Mouse (Mus musculus) neural tube, embryonic 10.5 days (tissue): ENCODE data around the gene Scd1.
"Not testable (repeated sequence)": the region's sequence is repeated elsewhere in the genome, so short reads cannot be mapped to it uniquely, and the experiment has no call there.

Source experiments
- DNase-seq: peaks from one replicate; pipeline ENCODE4 v3.0.0-alpha.2; 2017; ENCODE audit warnings: low spot score; ENCODE audit errors: extremely low spot score

Gene Scd1

DNA sequence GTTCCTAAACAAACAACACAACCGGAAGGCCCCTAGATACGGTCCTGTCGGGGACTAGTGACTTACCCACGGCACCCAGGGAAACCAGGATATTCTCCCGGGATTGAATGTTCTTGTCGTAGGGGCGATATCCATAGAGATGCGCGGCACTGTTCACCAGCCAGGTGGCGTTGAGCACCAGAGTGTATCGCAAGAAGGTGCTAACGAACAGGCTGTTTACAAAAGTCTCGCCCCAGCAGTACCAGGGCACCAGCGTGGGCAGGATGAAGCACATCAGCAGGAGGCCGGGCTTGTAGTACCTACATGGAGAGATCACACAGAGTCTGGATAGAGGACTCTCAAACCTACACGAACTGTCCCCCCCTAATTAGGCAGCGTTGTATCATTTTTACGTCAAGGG lies 7.6 kb downstream of the Scd1 start:
- no peak for DNase-seq

DNA sequence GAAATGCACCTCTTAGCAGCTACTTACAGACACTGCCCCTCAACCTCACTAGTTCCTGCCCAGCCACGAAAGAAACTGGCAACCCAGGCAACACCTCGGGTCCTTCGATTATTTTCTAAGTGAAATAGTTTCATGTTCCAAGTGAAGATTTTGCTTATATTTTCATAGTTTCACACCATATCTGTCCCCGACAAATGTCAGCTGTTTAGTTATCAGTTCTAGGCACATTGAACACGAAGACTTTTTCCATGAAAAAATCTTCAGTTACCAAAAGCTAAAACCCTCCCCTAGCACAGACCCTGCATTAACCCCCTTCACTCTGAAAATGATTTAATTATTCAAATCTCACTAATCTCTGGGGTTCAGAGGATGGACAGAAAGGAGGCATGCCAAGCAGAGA lies 10.9 kb downstream of the Scd1 start:
- no peak for DNase-seq

DNA sequence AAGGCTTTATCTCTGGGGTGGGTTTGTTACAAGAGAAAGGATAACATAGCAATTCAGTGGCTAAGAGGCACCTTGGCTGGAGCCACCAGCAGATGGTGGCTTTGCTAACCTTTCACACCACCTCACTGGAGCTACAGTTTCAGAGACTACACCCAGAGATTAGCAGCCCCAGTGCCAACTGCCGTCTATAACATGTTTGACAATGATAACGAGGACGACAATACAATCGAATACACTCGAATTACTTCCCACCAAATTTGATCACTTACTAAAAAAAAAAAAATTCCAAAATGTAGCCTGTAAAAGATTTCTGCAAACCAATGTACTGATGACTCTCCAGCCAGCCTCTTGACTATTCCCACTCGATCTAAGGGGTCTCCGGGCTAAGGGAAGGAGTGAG lies 12.7 kb downstream of the Scd1 start:
- no peak for DNase-seq

DNA sequence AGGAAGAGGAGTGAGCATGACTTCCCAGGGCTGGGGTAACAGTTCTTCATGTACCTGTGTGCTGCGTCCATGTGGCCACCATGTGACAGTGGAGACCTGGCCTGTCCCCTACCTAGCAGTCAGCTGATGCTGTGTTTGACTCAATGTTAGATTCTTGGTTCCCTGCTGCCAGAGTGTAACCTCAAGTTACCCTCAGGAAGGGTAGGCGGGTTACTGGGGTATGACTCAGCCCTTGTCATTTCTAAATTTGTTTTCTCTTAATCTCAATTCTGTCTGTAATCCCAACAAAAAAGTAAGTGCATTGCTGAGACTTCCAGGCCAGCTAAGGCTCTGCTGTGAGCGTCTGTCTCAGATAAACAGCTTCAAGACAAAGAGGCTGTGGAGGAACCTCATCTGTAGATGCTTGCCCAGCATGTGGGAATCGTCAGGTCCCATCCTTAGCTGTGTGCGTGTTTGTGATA lies 13.7 kb downstream of the Scd1 start:
- no peak for DNase-seq

DNA sequence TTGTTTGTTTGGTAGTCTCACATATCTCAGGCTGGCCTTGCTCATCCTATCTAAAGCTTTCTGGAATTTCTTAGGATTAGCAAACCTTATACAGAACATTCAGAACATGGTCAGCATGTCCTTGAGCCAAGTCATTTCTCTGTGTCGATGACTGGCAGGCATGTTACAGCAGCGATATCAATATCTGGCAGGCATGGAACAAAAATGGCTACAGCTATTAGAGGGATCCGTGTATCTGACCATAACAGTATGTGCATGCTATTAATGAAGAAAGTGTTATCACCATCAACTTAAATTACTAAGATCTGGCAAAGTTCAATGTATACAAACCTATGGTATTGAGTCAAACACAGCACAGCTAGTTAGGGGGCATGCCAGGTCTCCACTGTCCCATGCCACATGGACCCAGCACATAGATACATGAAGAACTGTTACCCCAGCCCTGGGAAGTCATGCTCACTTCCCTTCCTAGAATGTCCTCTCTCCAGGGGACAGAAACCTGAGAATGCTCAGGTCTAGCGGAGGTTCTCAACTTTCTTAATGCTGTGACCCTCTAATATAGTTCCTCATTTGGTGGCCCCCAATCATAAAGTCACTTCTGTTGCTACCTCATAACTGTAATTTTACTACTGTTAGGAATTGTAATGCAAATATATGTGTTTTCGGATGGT lies 15.2 kb downstream of the Scd1 start:
- DNase-seq, result no peak

DNA sequence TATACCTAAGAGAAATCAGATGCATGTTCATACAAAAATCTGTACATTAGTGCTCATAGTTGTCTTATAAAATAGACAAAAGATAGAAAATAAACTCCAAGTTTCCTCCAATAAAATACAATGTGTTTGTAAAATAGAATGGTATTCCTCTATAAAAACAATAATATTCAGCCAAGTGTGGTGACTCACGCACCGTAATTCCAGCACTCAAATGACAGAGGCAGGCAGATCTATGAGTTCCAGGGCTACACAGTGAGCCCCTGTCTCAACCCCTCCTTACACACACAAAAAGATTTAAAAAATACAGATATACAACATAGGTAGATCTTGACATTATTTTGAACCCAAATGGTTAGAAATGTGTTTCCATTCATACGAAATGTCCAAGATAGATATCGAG lies 15.8 kb downstream of the Scd1 start:
- no peak for DNase-seq

DNA sequence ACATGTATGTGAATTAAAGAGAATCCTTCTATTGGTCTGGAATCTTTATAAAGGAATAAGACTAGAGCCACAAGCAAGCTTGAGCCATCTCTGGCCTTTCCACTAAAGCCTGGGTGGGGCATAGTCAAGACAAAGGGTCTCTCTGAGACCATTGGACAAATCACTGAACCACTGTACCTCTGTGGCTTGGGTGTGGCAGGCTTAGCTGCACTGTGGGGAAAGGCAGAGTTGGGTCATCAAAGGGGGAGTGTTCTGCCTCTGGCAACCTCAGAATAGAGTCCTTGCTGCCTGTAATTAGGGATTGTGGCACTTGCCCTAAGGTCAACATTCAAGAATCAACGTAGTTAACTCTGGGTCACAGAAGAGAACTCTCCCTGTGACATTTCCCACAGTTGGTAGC lies 18.2 kb downstream of the Scd1 start:
- no peak for DNase-seq

DNA sequence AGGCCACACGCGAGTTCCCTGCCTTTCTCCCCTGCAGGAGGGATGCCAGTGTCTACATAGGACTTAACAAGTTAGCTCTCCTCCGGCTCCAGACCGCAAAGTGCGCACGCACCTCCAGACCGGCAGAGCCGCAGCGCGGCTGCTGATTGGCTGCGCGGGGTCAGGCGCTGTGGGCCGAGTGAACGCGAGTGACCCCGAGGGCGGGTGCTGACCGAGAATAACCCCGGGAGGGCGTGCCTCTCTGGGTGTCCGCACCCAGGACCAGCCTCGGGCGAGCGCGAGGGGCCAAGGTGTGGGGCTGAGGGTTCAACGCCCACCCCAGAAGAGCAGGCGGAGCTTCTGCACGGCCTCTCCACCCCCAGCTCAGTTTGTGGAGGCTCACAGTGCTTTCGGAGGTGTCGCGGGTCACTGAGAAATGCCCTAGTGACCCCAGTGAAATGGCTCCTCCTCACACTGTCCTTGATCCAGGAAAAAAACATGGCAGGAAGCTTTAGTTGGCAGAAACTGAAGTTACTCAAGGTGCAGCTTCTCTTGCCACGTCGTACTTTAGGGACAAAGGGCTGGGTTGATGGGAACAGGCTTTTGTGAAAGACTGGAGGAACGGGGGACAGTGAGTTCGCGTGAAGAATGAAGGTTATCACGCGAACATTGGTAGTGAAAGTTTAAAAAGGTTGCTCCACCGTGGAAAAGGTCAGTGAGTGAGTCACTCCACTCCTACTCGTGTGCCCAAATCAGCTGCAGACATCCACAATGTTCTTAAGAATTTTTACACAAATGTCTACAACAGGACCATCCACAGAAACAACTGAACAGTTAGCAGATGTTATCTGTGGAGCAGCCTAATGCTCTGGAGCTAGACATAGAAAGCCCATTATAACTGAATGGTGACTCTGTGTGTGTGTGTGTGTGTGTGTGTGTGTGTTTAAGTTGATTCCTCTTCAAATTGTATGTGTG lies 18.9 kb downstream of the Scd1 start:
- DNase-seq, result peak; percentile 94

DNA sequence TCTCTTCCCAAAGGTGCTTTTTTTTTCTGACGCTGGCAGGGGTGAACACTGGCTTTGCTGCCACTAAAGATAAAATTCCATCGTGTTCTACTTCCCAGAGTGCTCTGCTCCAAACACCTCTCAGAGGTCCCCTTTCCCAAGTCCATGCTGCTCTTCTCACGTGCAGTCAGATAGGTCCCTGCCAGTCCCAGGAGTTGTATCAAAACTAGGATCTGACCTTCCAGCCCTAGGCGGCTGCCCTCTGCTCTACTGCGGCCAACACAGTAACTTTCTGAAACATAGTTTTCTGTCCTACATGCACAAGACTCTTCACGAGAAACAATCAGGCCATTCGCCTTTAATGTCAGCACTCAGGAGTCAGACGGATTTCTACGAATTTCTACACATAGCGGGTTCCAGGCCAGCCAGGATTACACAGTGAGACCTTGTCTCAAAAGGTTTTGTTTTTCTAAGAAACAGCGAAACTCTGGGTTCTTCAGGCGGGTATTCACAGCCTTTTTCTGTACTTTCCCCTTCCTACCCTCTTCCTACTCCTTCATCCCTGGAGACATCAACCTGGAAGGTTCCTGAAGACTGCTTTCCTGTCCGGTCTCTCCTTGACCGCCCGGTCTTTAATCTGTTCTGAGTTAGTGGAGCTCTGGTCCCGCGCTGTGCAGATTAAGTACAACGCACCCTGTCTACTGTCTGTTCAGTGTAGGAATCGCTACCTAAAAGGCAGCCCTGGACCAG lies 19.8 kb downstream of the Scd1 start:
- DNase-seq, result no peak

DNA sequence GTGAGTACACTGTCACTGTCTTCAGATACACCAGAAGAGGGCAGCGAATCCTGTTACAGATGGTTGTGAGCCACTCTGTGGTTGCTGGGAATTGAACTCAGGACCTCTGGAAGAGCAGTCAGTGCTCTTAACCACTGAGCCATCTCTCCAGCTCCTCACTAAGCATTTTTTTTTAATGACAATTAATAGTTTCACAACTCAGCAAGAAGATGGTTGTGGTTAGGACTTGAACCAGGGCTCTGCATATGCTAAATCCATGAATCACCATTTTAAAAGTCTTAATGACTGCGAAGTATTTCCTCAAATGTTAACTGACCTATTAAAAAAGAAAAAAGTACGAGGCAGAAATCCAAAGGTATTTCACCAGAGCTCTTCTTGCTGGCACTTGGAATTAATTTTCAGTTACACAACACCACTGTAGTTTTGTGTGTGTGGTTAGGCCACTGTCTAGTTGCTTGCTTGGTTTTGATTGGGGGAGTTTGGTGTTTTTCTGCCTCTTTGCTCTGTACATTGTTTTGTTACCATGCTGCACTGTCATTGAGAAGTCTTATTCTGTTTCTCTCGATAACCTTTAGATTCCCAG lies 20.5 kb downstream of the Scd1 start:
- DNase-seq, result no peak

DNA sequence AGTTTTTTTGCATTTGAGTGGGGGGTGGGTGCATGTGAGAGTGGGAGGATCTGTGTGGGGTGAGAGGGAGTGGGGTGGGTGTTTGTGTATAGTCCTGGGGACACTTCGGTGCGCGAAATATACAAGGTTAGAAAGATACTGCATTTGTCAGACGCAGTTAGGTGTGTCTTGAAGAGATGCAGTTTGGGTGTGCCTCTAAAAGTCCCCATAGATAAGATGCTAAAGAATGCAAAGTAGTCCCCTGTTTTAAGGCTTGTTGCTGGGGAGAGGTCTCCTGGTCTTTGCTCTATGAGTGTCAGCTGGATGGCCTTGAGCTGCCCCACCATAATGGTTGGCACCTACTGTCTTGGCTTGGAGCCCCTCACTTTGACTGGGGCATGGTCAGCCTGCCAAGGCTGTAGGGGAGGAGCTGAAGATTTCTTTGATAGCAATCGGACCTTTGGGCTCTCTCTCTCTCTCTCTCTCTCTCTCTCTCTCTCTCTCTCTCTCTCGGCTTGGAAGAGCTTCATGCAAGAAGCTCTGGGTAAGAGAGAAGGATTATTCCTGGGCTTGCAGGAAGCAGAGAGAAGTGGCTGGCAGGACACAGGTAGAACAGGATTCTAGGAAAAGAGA lies 21.7 kb downstream of the Scd1 start:
- no peak for DNase-seq

DNA sequence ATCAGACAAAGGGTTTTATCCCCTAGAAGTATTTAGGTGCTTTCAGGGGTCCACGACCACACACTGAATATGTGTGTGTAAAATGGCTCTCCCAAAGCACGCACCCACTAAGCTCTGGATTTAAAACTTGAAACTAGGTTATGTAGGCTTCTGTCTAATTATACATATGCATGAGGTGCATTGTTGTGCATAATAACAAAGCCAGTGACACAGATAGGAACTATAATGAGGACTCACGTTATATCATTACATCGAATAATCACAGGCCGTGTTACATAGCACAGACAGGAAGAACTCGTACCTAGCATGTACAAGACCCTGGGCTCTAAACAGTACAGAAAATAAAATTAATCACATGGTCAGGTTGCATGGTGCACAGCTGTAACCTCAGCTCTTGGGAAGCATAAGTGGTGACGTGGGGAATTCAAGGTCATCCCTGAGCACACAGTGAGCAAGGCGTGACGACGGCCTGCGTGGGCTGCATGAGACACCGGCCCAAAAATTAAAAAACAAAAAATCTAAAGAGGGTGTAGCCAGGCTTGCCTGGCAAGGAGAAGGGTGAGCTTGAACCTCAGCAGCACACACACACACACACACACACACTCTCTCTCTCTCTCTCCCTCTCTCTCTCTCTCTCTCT lies 24.9 kb downstream of the Scd1 start:
- no peak for DNase-seq

DNA sequence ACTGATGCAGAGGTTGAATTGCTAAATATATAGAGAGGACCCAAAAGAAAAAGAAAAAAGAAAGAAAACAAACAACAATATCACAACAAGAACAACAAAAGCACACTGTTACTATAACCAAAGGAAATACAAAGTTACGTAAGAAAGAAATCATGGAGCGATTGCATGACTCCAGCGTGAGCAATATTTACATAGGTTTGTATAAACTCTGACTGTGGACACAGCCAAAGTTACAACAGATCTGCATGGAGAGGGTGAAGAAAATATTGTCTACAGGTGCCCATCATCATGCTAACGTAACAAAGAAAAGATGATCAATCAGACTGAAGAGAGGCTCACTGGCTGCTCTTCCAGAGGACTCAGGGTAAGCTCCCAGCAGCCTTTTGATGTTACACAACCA lies 27.6 kb downstream of the Scd1 start:
- no peak for DNase-seq

DNA sequence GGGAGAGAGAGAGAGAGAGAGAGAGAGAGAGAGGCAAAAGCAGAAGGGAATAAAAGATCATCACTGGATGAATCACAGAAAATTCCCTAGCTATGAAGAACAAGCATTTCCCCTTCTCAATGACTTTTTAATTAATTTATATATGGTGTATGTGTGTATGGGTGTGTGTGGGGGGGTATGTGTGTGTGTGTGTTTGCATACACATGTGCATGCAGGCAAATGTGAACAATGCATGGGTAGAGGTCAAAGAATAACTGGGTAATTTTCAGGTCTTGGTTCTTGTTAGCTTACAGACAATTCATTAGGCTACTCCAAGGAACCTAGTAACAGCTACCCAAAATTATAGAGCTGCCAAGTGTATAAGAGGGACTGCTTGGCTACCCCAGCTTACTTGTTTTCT lies 28.6 kb downstream of the Scd1 start:
- DNase-seq, result no peak

DNA sequence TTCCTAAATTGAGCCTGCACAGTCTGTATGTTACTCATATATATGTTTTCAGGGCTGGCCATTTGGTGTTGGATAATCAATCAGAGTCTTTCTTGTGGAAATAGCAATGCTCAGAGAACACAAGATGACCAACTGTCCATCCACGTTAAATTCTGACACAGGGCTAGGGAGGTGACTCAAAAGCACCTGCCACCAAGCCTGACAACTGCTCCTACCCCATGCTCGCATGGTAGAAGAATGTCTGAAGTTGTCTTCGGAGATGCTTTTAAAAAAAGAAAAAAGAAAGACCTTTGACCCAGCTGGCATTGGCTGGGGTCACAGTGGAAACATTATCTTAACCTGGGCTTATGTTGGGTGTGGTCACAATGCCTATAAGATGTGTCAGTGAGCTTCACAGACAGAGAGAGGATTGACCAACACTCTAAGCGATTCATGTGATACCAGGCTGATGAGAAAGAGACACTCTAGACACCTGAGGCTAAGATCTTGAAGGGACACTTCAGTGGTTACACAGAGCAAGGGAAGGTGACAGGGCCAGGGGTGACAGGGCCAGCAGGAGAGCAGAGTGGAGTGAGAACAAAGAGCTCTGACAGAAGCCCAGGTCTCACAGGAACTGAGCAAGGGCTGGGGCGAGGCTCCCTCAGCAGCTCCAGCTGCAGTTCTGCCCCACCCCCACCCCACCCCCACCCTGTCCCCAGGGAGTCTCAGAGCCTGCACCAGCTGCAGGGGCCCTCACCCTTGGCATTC lies 29.9 kb downstream of the Scd1 start:
- DNase-seq, result no peak

DNA sequence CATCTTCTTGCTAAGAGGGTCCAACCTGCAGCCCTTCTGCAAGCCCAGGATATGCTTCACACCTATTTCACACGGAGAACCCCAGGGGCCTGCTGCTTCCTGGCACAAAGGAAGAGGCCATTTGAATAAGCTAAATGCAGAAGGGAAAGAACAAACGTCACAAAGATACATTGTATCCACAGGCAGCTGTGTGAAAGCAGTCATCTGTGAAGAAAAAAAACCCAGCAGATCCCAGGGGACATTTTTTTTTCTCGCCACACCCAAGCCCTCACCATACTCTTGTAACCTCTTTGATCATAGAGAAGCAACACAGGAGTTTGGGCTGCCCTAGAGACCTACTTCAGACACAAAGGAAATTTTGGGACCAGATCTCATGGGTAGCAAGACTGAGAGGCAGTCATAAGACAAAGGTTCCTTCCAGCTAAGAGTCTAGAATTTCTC lies 31.1 kb downstream of the Scd1 start:
- no peak for DNase-seq

DNA sequence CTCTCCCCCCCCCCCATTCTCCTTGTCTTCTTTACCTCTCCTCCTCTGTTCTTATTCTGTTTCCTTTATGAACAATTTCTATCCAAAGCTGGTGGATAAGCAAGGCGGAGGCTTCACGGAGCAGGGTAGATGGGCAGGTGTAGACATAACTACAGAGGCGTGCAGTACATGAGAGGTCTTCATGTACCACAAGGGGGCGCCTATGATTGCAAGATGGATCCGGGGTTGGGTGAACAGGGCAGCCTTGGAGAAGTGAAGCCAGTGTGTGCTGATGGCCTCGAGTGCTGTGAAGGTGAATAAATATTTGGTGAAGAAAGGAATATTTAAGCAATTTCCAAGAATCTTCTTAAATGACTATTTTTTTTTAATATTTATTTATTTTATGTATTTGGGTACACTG lies 34.7 kb downstream of the Scd1 start:
- peak; percentile 71 for DNase-seq

DNA sequence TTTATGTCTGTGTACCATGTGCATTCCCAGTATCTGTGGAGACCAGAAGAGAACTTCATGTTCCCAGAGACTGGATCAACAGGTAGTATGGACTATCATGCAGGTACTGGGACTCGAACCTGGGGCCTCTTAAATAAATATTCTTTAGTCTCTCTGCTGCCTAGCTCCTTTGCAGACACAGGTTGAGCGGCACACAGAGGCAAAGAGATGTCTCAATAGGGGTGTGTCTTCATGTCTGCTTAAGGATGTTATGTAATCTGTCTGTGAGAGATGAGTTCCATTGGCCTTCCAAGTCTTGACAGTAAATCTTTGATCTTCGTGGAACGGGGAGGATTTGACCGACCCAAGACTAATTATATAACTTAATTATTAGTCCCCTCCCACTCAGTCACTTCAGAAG lies 37.4 kb downstream of the Scd1 start:
- no peak for DNase-seq

DNA sequence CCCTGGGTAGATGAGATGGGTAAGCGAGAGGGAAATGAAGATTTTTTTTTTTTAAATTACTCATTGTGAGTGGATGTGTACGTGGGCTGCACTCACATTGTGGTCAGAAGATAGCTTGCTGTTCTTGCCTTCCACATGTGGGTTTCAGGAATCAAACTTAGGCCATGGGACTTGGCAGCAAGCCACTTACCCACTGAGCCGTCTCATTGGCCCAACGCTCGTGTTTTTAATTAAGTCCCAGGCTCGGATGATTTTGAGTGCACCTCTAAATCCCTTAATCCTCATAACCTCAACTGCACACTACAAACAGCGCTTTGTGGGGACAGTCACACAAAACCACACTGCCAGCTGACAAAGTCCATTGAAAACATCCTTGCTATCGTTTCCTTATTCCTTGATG lies 38.3 kb downstream of the Scd1 start:
- no peak for DNase-seq

DNA sequence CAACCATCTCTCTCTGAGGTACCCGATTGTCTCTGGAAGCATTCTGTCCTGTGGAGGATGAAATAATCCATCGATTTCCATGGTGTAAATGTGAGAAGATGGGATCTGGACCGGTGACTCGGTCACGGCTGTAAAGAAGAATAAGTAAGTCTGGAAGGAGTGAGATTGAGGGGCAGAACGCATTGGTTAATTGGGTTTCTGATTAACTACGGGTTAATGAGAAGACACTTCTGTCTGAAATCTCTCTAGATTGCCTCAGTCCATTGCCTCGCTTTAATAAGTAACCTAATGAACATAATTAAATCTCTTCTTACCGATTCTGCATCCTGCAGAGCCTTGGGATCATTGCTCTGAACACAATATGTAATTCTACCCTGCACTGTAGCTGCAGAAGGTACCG lies 40.6 kb downstream of the Scd1 start:
- DNase-seq, result not testable (repeated sequence)
